Mouse (Mus musculus) cerebellum, adult 2 months (tissue): ENCODE measurements around the gene Ran.

Experiments
- CTCF ChIP-seq: fragments of 200-500 bp; IDR thresholded peaks from 2 replicates; pipeline ENCODE4 v1.5.1; 2011; ENCODE audit warnings: low read depth, mild to moderate bottlenecking, control low read depth, low read length, moderate library complexity, borderline replicate concordance; ENCODE audit not compliant: insufficient read depth
- POLR2A ChIP-seq: fragments of 200-500 bp; IDR thresholded peaks from 2 replicates; pipeline ENCODE4 v1.6.1; 2011; ENCODE audit warnings: low read length, control low read depth, borderline replicate concordance; ENCODE audit not compliant: insufficient read depth

DNA sequence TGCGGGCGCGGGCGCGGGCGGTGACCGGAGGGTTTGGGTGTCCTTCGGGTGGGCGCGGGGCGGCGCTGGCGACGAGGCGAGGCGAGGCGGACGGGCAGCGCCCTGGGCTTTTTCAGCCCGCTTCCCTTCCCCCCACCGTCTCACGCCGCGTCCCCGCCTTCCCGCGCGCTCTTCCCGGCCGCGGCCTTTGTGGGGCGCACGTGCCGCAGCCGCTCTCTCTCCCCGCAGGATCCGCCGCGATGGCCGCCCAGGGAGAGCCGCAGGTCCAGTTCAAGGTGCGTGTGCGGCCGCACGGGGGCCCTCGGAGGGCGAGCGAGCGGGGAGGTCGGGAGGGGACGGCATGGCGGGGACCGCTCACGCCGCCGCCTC lies 415 bp downstream of the Ran start:
- TF ChIP-seq CTCF (no peak), POLR2A (no peak)
